Mouse (Mus musculus) liver, embryonic 14.5 days (tissue): Measurements from ENCODE around the gene Ajap1.

Experiments used
- CTCF ChIP-seq: IDR thresholded peaks from 2 replicates; pipeline ENCODE4 v1.5.1; 2016; ENCODE audit warnings: antibody characterized with exemption, low read depth, control low read depth
- EP300 ChIP-seq: IDR thresholded peaks from 2 replicates; pipeline ENCODE4 v1.6.1; 2016; ENCODE audit warnings: antibody characterized with exemption, low read depth

DNA sequence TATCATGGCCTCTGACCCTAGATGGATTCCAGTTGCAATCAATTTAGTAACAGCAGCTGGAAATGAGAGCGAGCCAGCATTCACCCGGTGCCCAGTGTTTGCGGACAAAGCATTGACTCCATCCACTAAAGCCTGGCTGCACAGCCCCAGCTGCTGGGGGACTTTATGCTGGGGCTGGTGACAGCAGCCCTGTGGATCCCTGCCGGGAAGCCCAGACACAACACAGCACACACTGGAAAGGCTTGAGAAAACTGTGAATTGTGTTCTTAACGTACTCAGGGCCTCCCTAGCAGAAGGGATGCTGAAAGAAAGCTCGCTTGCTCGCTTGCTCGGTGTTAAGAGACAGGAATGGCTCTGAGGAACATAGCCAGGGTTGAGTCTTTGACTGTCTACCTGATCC is 3.5 kb downstream of the Ajap1 start:
- TF ChIP-seq CTCF (no peak), EP300 (no peak)
